ENCODE assay signal across 8 mouse cellular contexts in genomic region chr10:128499116-128499671, GRCm38 (mm10). TPM values are rescaled to one million over a fixed set of nuclear protein-coding genes. Genes with fewer than 3 reads are reported as not detected.
A peak's percentile ranks its signal among the peaks of the same experiment; 100 is the strongest.
DNase-seq lines count a peak whose midpoint lies in the region; ATAC-seq and TF ChIP-seq lines count a peak whose summit lies in the region.

No protein-coding gene starts in this region.

- in situ Hi-C loops in CH12.LX (cut with MboI; ENCODE audit: low pct_ligation_motif_present, low pct_unique_long_range_greater_than_20kb, low sequenced_read_pairs), result no loop called here

- H3K9ac ChIP-seq in CH12.LX (ENCODE audit: insufficient read depth, low read depth), result peak overlapping the region; percentile 46
- H3K9ac ChIP-seq in heart, embryonic 11.5 days (ENCODE audit: low read depth, low read length), result peak overlapping the region; percentile 70
- peak overlapping the region; percentile 63 for H3K9ac ChIP-seq in kidney, embryonic 14.5 days (ENCODE audit: low read depth, low read length)
- H3K9ac ChIP-seq in liver, embryonic 14.5 days (replicated peaks), result peak overlapping the region; percentile 66

- peak; percentile 18; the same call in 1 of the 2 replicates for ATAC-seq in heart, embryonic 11.5 days (replicated peaks; ENCODE audit: insufficient number of reproducible peaks, low FRiP score, low TSS enrichment)
- ATAC-seq in kidney, embryonic 14.5 days (ENCODE audit: low FRiP score, low TSS enrichment), result peak; percentile 26
- ATAC-seq in liver, embryonic 14.5 days (ENCODE audit: insufficient read depth), result peak; percentile 53

- H3K36me3 ChIP-seq in CH12.LX (replicated peaks in 1 of 2; ENCODE audit: control insufficient read depth in 1 of 2, insufficient read depth in 1 of 2, low read length in 1 of 2), result peaks cover 0 to 5% of the 10 kb centered on the region in 2 experiments
- H3K36me3 ChIP-seq in heart, embryonic 11.5 days (ENCODE audit: control insufficient read depth, insufficient read depth, low read length), result no peaks in the 10 kb centered on the region
- no peaks in the 10 kb centered on the region for H3K36me3 ChIP-seq in kidney, embryonic 14.5 days (ENCODE audit: control insufficient read depth, insufficient read depth, low read length)
- no peaks in the 10 kb centered on the region for H3K36me3 ChIP-seq in liver, embryonic 14.5 days (replicated peaks; ENCODE audit: control insufficient read depth, insufficient read depth, low read depth)
- H3K36me3 ChIP-seq in myocyte (ENCODE audit: control insufficient read depth, insufficient read depth), result no peaks in the 10 kb centered on the region

- no peaks in the 10 kb centered on the region for H3K9me3 ChIP-seq in CH12.LX (replicated peaks; ENCODE audit: low read length)
- no peaks in the 10 kb centered on the region for H3K9me3 ChIP-seq in heart, embryonic 11.5 days (replicated peaks; ENCODE audit: control insufficient read depth, low read length)
- no peaks in the 10 kb centered on the region for H3K9me3 ChIP-seq in kidney, embryonic 14.5 days (ENCODE audit: control insufficient read depth, low read length)
- H3K9me3 ChIP-seq in liver, embryonic 14.5 days (ENCODE audit: control insufficient read depth, low read length), result no peaks in the 10 kb centered on the region

- no peak for TF ChIP-seq EP300 in CH12.LX (IDR thresholded peaks at IDR 0.05; ENCODE audit: low read length)
- no peak for TF ChIP-seq EP300 in liver, embryonic 14.5 days (IDR thresholded peaks at IDR 0.05; ENCODE audit: low read depth)

- H3K4me1 ChIP-seq in CH12.LX (ENCODE audit: control insufficient read depth in 1 of 2, insufficient read depth in 2 of 2), result peaks cover 3 to 30% of the 10 kb centered on the region in 2 experiments; a peak in 3 of 4 replicates
- 0 out of 2 replicates have a peak, but pooled peaks cover 7% of the 10 kb centered on the region for H3K4me1 ChIP-seq in embryonic fibroblast, embryonic 13.5 days (ENCODE audit: control insufficient read depth, insufficient read depth, low read length)
- H3K4me1 ChIP-seq in heart, embryonic 11.5 days (ENCODE audit: control insufficient read depth, insufficient read depth, low read length), result peaks cover 26% of the 10 kb centered on the region
- peaks cover 16% of the 10 kb centered on the region for H3K4me1 ChIP-seq in kidney, embryonic 14.5 days (ENCODE audit: control insufficient read depth, insufficient read depth, low read length)
- H3K4me1 ChIP-seq in liver, embryonic 14.5 days (replicated peaks; ENCODE audit: control insufficient read depth in 2 of 2, insufficient read depth in 2 of 2, low read length in 1 of 2), result peaks cover 10 to 17% of the 10 kb centered on the region in 2 experiments

- 2% methylated on average over 21 of the region's 21 CpGs for WGBS in heart, embryonic 11.5 days (ENCODE audit: insufficient replicate concordance)
- 1% methylated on average over 21 of the region's 21 CpGs for WGBS in kidney, embryonic 14.5 days
- WGBS in liver, embryonic 14.5 days (ENCODE audit: insufficient replicate concordance), result under 1% methylated on average over 21 of the region's 21 CpGs

- dilution Hi-C loops in CH12.LX (cut with MboI; ENCODE audit: extremely low pct_ligation_motif_present, extremely low pct_unique_long_range_greater_than_20kb, low sequenced_read_pairs), result no loop called here

- H3K4me3 ChIP-seq in CH12.LX (replicated peaks in 1 of 3; ENCODE audit: low read depth in 2 of 3, low read length in 2 of 3, poor library complexity in 1 of 3) (peak overlapping the region; percentile 61 to 72 (median 65)), myocyte (peak overlapping the region; percentile 98)
- peak overlapping the region; percentile 55 for H3K4me3 ChIP-seq in embryonic fibroblast, embryonic 13.5 days (ENCODE audit: insufficient read depth, low read length)
- peak overlapping the region; percentile 51 for H3K4me3 ChIP-seq in heart, embryonic 11.5 days (ENCODE audit: low read depth, low read length)
- H3K4me3 ChIP-seq in kidney, embryonic 14.5 days (ENCODE audit: low read length), result peak overlapping the region; percentile 54
- H3K4me3 ChIP-seq in liver, embryonic 14.5 days (ENCODE audit: insufficient read depth in 1 of 2, low read depth in 2 of 2, low read length in 2 of 2), result peak overlapping the region; percentile 66 to 98

- H3K4me2 ChIP-seq in CH12.LX (ENCODE audit: insufficient read depth, low read depth, poor library complexity, severe bottlenecking), result peak overlapping the region; percentile 44
- peak overlapping the region; percentile 66 for H3K4me2 ChIP-seq in heart, embryonic 11.5 days
- peak overlapping the region; percentile 82 for H3K4me2 ChIP-seq in kidney, embryonic 14.5 days (replicated peaks; ENCODE audit: low read depth, low read length)
- H3K4me2 ChIP-seq in liver, embryonic 14.5 days (ENCODE audit: low read depth), result peak overlapping the region; percentile 83
- peak overlapping the region; percentile 81 for H3K4me2 ChIP-seq in myocyte (ENCODE audit: low read depth)

- no peak for TF ChIP-seq RAD21 in CH12.LX (IDR thresholded peaks at IDR 0.05; ENCODE audit: low read depth, low read length)

- peak overlapping the region; percentile 31; the same call in 1 of the 2 replicates for H3K27ac ChIP-seq in CH12.LX (ENCODE audit: insufficient read depth, low read depth)
- peak overlapping the region; percentile 53 for H3K27ac ChIP-seq in embryonic fibroblast, embryonic 13.5 days (ENCODE audit: insufficient read depth, low read length)
- peak overlapping the region; percentile 88 for H3K27ac ChIP-seq in heart, embryonic 11.5 days (ENCODE audit: low read depth, low read length)
- peak overlapping the region; percentile 86 for H3K27ac ChIP-seq in kidney, embryonic 14.5 days (ENCODE audit: low read depth, low read length)
- peak overlapping the region; percentile 79 for H3K27ac ChIP-seq in liver, embryonic 14.5 days

- peak; percentile 32 for DNase-seq in CH12.LX (ENCODE audit: extremely low read depth)
- peak; percentile 66 to 70 for DNase-seq in adrenal gland, postnatal 36 days
- DNase-seq in liver, embryonic 14.5 days (ENCODE audit: low read depth in 3 of 3, low spot score in 3 of 3), result peak in 1 of 3 experiments; percentile 41
- DNase-seq in testis, postnatal 10 days (ENCODE audit: low spot score), result peak; percentile 76

- H3K27me3 ChIP-seq in CH12.LX (replicated peaks), result no peaks in the 10 kb centered on the region
- H3K27me3 ChIP-seq in heart, embryonic 11.5 days (ENCODE audit: control insufficient read depth, insufficient read depth, low read length), result no peaks in the 10 kb centered on the region
- H3K27me3 ChIP-seq in kidney, embryonic 14.5 days (ENCODE audit: control insufficient read depth, insufficient read depth, low read length), result no peaks in the 10 kb centered on the region
- no peaks in the 10 kb centered on the region for H3K27me3 ChIP-seq in liver, embryonic 14.5 days (ENCODE audit: control insufficient read depth, insufficient read depth, low read length)
- no peaks in the 10 kb centered on the region for H3K27me3 ChIP-seq in myocyte (ENCODE audit: control insufficient read depth, insufficient read depth, insufficient read length)

- H3K79me2 ChIP-seq in CH12.LX (replicated peaks; ENCODE audit: control insufficient read depth, extremely low read depth, insufficient read depth, poor library complexity, severe bottlenecking) (peaks cover 3% of the 10 kb centered on the region; the same call in 1 of the 2 replicates), myocyte (ENCODE audit: control insufficient read depth, insufficient read depth) (peaks cover 19% of the 10 kb centered on the region)

- H3ac ChIP-seq in myocyte (ENCODE audit: control insufficient read depth, insufficient read length), result peak overlapping the region; percentile 20

- no peak; the same call in 1 of the 2 replicates for TF ChIP-seq POLR2A in CH12.LX (IDR thresholded peaks at IDR 0.05; ENCODE audit: low read depth, low read length)
- TF ChIP-seq POLR2A in embryonic fibroblast, embryonic 13.5 days (IDR thresholded peaks at IDR 0.05; ENCODE audit: low read depth, low read length), result peak; percentile 51
- no peak for TF ChIP-seq POLR2A in myocyte (IDR thresholded peaks at IDR 0.05; ENCODE audit: insufficient read length, low read depth)

- no peak for TF ChIP-seq CTCF in CH12.LX (conservative IDR thresholded peaks at IDR 0.05 in 1 of 2, IDR thresholded peaks at IDR 0.05 in 1 of 2; ENCODE audit: low read depth in 2 of 2, low read length in 2 of 2)
- no peak for TF ChIP-seq CTCF in embryonic fibroblast, embryonic 13.5 days (IDR thresholded peaks at IDR 0.05; ENCODE audit: borderline replicate concordance, insufficient read depth, low read length)
- peak; percentile 9; the same call in 1 of the 2 replicates for TF ChIP-seq CTCF in liver, embryonic 14.5 days (IDR thresholded peaks at IDR 0.05; ENCODE audit: low read depth)

RNA-seq across cellular contexts. Expression of gene Myl6b, which starts 0.7 kb away (rescaled TPM):
- total RNA-seq in CH12.LX (2012; rRNA removed) (2.5 and 2.6 TPM in 2 replicates), CH12.LX (2014; rRNA removed) (0.39 and 1.1 TPM in 2 replicates)
- polyA plus RNA-seq in CH12.LX (2012; ENCODE audit: insufficient read length, low read depth) (3.2 and 3.9 TPM in 2 replicates), myocyte (2012; fragmentation: generic; extraction: Trizol) (734 TPM)
- total RNA-seq in adrenal gland, postnatal 36 days (2021), result 1 to 10 TPM; 5.6 to 6.1 TPM
- polyA plus RNA-seq in embryonic fibroblast, embryonic 13.5 days (2011; ENCODE audit: insufficient read length, low read depth, missing spikeins), result 9.4 and 10.6 TPM in 2 replicates
- 3.3 and 5.4 TPM in 2 replicates for polyA plus RNA-seq in heart, embryonic 11.5 days (2014; fragmentation: Nextera tagmentation; extraction: Ambion mirVana)
- polyA plus RNA-seq in kidney, embryonic 14.5 days (2014; fragmentation: Nextera tagmentation; extraction: Ambion mirVana), result 3.2 and 3.5 TPM in 2 replicates
- polyA plus RNA-seq in liver, embryonic 14.5 days (2012; rRNA removed), result 1.2 and 1.5 TPM in 2 replicates
- polyA plus RNA-seq in liver, embryonic 14.5 days (2014; fragmentation: Nextera tagmentation; extraction: Ambion mirVana), result 0.72 and 1.3 TPM in 2 replicates

RNA-seq across cellular contexts. Expression of gene Myl6, which starts 5.2 kb away (rescaled TPM):
- total RNA-seq in CH12.LX (2012; rRNA removed) (555 and 601 TPM in 2 replicates), CH12.LX (2014; rRNA removed) (560 and 610 TPM in 2 replicates)
- polyA plus RNA-seq in CH12.LX (2012; ENCODE audit: insufficient read length, low read depth) (366 and 413 TPM in 2 replicates), myocyte (2012; fragmentation: generic; extraction: Trizol) (2,234 TPM)
- total RNA-seq in adrenal gland, postnatal 36 days (2021), result 100 to 1,000 TPM; 812 to 946 TPM
- polyA plus RNA-seq in embryonic fibroblast, embryonic 13.5 days (2011; ENCODE audit: insufficient read length, low read depth, missing spikeins), result 2,243 and 2,568 TPM in 2 replicates
- 1,242 and 1,345 TPM in 2 replicates for polyA plus RNA-seq in heart, embryonic 11.5 days (2014; fragmentation: Nextera tagmentation; extraction: Ambion mirVana)
- 921 and 980 TPM in 2 replicates for polyA plus RNA-seq in kidney, embryonic 14.5 days (2014; fragmentation: Nextera tagmentation; extraction: Ambion mirVana)
- polyA plus RNA-seq in liver, embryonic 14.5 days (2012; rRNA removed), result 429 and 654 TPM in 2 replicates
- 490 and 506 TPM in 2 replicates for polyA plus RNA-seq in liver, embryonic 14.5 days (2014; fragmentation: Nextera tagmentation; extraction: Ambion mirVana)

RNA-seq across cellular contexts. Expression of gene Esyt1, which starts 26.5 kb away (rescaled TPM):
- total RNA-seq in CH12.LX (2012; rRNA removed), result 43.2 and 48.0 TPM in 2 replicates
- 20.2 and 20.6 TPM in 2 replicates for total RNA-seq in CH12.LX (2014; rRNA removed)
- 33.0 and 38.2 TPM in 2 replicates for polyA plus RNA-seq in CH12.LX (2012; ENCODE audit: insufficient read length, low read depth)
- 10 to 100 TPM; 22.7 to 28.8 TPM for total RNA-seq in adrenal gland, postnatal 36 days (2021)
- polyA plus RNA-seq in embryonic fibroblast, embryonic 13.5 days (2011; ENCODE audit: insufficient read length, low read depth, missing spikeins), result 75.2 and 83.3 TPM in 2 replicates
- 14.5 and 18.7 TPM in 2 replicates for polyA plus RNA-seq in heart, embryonic 11.5 days (2014; fragmentation: Nextera tagmentation; extraction: Ambion mirVana)
- 9.9 and 16.1 TPM in 2 replicates for polyA plus RNA-seq in kidney, embryonic 14.5 days (2014; fragmentation: Nextera tagmentation; extraction: Ambion mirVana)
- polyA plus RNA-seq in liver, embryonic 14.5 days (2012; rRNA removed), result 9.4 and 10.3 TPM in 2 replicates
- 7.0 and 7.8 TPM in 2 replicates for polyA plus RNA-seq in liver, embryonic 14.5 days (2014; fragmentation: Nextera tagmentation; extraction: Ambion mirVana)
- polyA plus RNA-seq in myocyte (2012; fragmentation: generic; extraction: Trizol), result 166 TPM

RNA-seq across cellular contexts. Expression of gene Smarcc2, which starts 40.1 kb away (rescaled TPM):
- total RNA-seq in CH12.LX (2012; rRNA removed) (20.2 and 24.8 TPM in 2 replicates), CH12.LX (2014; rRNA removed) (6.1 and 7.5 TPM in 2 replicates)
- polyA plus RNA-seq in CH12.LX (2012; ENCODE audit: insufficient read length, low read depth) (39.8 and 42.6 TPM in 2 replicates), myocyte (2012; fragmentation: generic; extraction: Trizol) (52.5 TPM)
- 100 to 1,000 TPM in 1 of 2 experiments, 10 to 100 TPM in 1; 97.5 to 104 TPM for total RNA-seq in adrenal gland, postnatal 36 days (2021)
- polyA plus RNA-seq in embryonic fibroblast, embryonic 13.5 days (2011; ENCODE audit: insufficient read length, low read depth, missing spikeins), result 100 and 117 TPM in 2 replicates
- polyA plus RNA-seq in heart, embryonic 11.5 days (2014; fragmentation: Nextera tagmentation; extraction: Ambion mirVana), result 70.8 and 82.8 TPM in 2 replicates
- 64.8 and 96.7 TPM in 2 replicates for polyA plus RNA-seq in kidney, embryonic 14.5 days (2014; fragmentation: Nextera tagmentation; extraction: Ambion mirVana)
- 23.2 and 29.8 TPM in 2 replicates for polyA plus RNA-seq in liver, embryonic 14.5 days (2012; rRNA removed)
- 27.7 and 32.8 TPM in 2 replicates for polyA plus RNA-seq in liver, embryonic 14.5 days (2014; fragmentation: Nextera tagmentation; extraction: Ambion mirVana)

RNA-seq across cellular contexts. Expression of gene Zc3h10, which starts 48.4 kb away (rescaled TPM):
- 19.9 and 20.9 TPM in 2 replicates for total RNA-seq in CH12.LX (2012; rRNA removed)
- total RNA-seq in CH12.LX (2014; rRNA removed), result 16.2 TPM in 2 replicates
- 14.4 and 14.6 TPM in 2 replicates for polyA plus RNA-seq in CH12.LX (2012; ENCODE audit: insufficient read length, low read depth)
- total RNA-seq in adrenal gland, postnatal 36 days (2021), result 10 to 100 TPM; 11.9 to 15.2 TPM
- polyA plus RNA-seq in embryonic fibroblast, embryonic 13.5 days (2011; ENCODE audit: insufficient read length, low read depth, missing spikeins), result 4.7 and 6.0 TPM in 2 replicates
- 7.7 and 8.0 TPM in 2 replicates for polyA plus RNA-seq in heart, embryonic 11.5 days (2014; fragmentation: Nextera tagmentation; extraction: Ambion mirVana)
- 11.3 and 13.5 TPM in 2 replicates for polyA plus RNA-seq in kidney, embryonic 14.5 days (2014; fragmentation: Nextera tagmentation; extraction: Ambion mirVana)
- 3.3 and 4.0 TPM in 2 replicates for polyA plus RNA-seq in liver, embryonic 14.5 days (2012; rRNA removed)
- polyA plus RNA-seq in liver, embryonic 14.5 days (2014; fragmentation: Nextera tagmentation; extraction: Ambion mirVana), result 4.3 and 5.3 TPM in 2 replicates
- polyA plus RNA-seq in myocyte (2012; fragmentation: generic; extraction: Trizol), result 13.8 TPM

Comparison
In these comparisons a context has a peak if more than half of its experiments do, and no peak if none do; other contexts are left out.
1. H3K27ac ChIP-seq: peak in every context shown above with its lines; median percentile 88 in heart, embryonic 11.5 days; 86 in kidney, embryonic 14.5 days; 79 in liver, embryonic 14.5 days; 53 in embryonic fibroblast, embryonic 13.5 days; 31 in CH12.LX.
2. RNA of gene Myl6b, which starts 0.7 kb away (polyA plus RNA-seq): 734 TPM in myocyte (single experiment); 9.4 to 10.6 TPM in embryonic fibroblast, embryonic 13.5 days, 3.3 to 5.4 TPM in heart, embryonic 11.5 days, 3.2 to 3.9 TPM in CH12.LX, 3.2 to 3.5 TPM in kidney, embryonic 14.5 days and 0.72 to 1.5 TPM in liver, embryonic 14.5 days; every median in the first group is over 10 times any median in the second.
3. Peak in every context shown above with its lines, with median percentiles within 50 percentile points of each other: H3K4me2 ChIP-seq, H3K4me3 ChIP-seq, H3K9ac ChIP-seq and ATAC-seq.